Mouse (Mus musculus) naive thymus-derived CD4-positive, alpha-beta T cell, adult 5 months (primary cell): Measurements from ENCODE around the gene Gm3417. TPM values are rescaled to one million over a fixed set of nuclear protein-coding genes. Genes with fewer than 3 reads are reported as not detected.

Source experiments
- polyA plus RNA-seq: library from polyadenylated mRNA; unstranded; fragments of 100-300 nt; shearing (Covaris generic); gene quantifications from one replicate; pipeline ENCODE4 v1.2.1, GENCODE M21; 2017

Gm3417 gene
- not detected for polyA plus RNA-seq

GRCm38 (mm10) chr17:14978362-14979038, at the start of gene Gm3417, which contains the start of gene 9030025P20Rik:
Gene Gm3417, minus strand, starts transcription at chr17:14978790.
Gene 9030025P20Rik, plus strand, starts transcription at chr17:14978468.

GRCm38 (mm10) chr17:15009706-15010413, 31.3 kb upstream of the Gm3417 start, which contains the start of gene Gm3435:
Gene Gm3435, plus strand, starts transcription at chr17:15010176.

GRCm38 (mm10) chr17:14960951-14961556, 17.5 kb downstream of the Gm3417 start, which contains the start of gene Phf10:
Gene Phf10, minus strand, starts transcription at chr17:14961273.

GRCm38 (mm10) chr17:14943009-14943728, 35.4 kb downstream of the Gm3417 start, which contains the start of the genes Wdr27 and 1600012H06Rik:
Gene Wdr27, minus strand, starts transcription at chr17:14943158.
Gene 1600012H06Rik, plus strand, starts transcription at chr17:14943184.

Other genes with a start within 250 kb of the Gm3417 start
- gene Wdr27, start 35.6 kb downstream of the Gm3417 start, polyA plus RNA-seq = 0.30 TPM
- 22.4 TPM for gene 1600012H06Rik, start 35.6 kb downstream of the Gm3417 start, polyA plus RNA-seq
- gene Phf10, start 17.5 kb downstream of the Gm3417 start, polyA plus RNA-seq = 33.0 TPM
- gene 9030025P20Rik, start 322 bp downstream of the Gm3417 start, polyA plus RNA-seq = 10.8 TPM
- 5.0 TPM for gene Gm3435, start 31.4 kb upstream of the Gm3417 start, polyA plus RNA-seq
- gene Ermard, start 62.4 kb upstream of the Gm3417 start, polyA plus RNA-seq = 88.9 TPM
- 1.7 TPM for gene Tcte3, start 62.7 kb upstream of the Gm3417 start, polyA plus RNA-seq
- 2.6 TPM for gene Gm3448, start 62.7 kb upstream of the Gm3417 start, polyA plus RNA-seq